Comparison of ENCODE assay signal across 8 mouse cellular contexts in genomic region chr19:46014572-46015178, GRCm38 (mm10). TPM values are rescaled to one million over a fixed set of nuclear protein-coding genes. Genes with fewer than 3 reads are reported as not detected.
DNase-seq lines count a peak whose midpoint lies in the region; ATAC-seq and TF ChIP-seq lines count a peak whose summit lies in the region.

No protein-coding gene starts in this region.

- 34% methylated on average over 12 of the region's 12 CpGs for WGBS in cerebellum, adult 2 months

- no peaks in the 10 kb centered on the region for H3K36me3 ChIP-seq in megakaryocyte, embryonic 14.5 days (replicated peaks; ENCODE audit: low read length)

- no peaks in the 10 kb centered on the region for H3K4me1 ChIP-seq in cerebellum, adult 2 months (ENCODE audit: control insufficient read depth, insufficient read depth, low read length)
- H3K4me1 ChIP-seq in megakaryocyte, embryonic 14.5 days, result peaks cover 7% of the 10 kb centered on the region

- no peak overlapping the region for H3K27ac ChIP-seq in cerebellum, adult 2 months (ENCODE audit: insufficient read depth, low read length)

- TF ChIP-seq POLR2A in cerebellum, adult 2 months (IDR thresholded peaks at IDR 0.05; ENCODE audit: borderline replicate concordance, insufficient read depth, low read length), result no peak

- TF ChIP-seq CTCF in cerebellum, adult 2 months (IDR thresholded peaks at IDR 0.05; ENCODE audit: borderline replicate concordance, insufficient read depth, low read depth, low read length), result peak; percentile 93

- H3K27me3 ChIP-seq in cerebellum, adult 2 months (ENCODE audit: control insufficient read depth, insufficient read depth, low read length), result no peaks in the 10 kb centered on the region
- no peaks in the 10 kb centered on the region for H3K27me3 ChIP-seq in megakaryocyte, embryonic 14.5 days (replicated peaks)

- peak; percentile 85 for ATAC-seq in frontal cortex, adult (ENCODE audit: low TSS enrichment)

- no peak overlapping the region for H3K4me3 ChIP-seq in cerebellum, adult 2 months (replicated peaks; ENCODE audit: insufficient read depth, low read depth, low read length)
- peak overlapping the region; percentile 78 for H3K4me3 ChIP-seq in megakaryocyte, embryonic 14.5 days (replicated peaks)

- peak; percentile 96 for DNase-seq in R1 (ENCODE audit: low read depth, low spot score)
- peak; percentile 84 to 90 for DNase-seq in cerebellum, adult 2 months
- peak; percentile 84 for DNase-seq in hindlimb bud, embryonic 11.5 days (ENCODE audit: extremely low spot score, low read depth, low spot score)
- DNase-seq in left cerebral cortex, adult 18-20 months (ENCODE audit: low spot score in 2 of 2), result peak; percentile 88 to 91
- peak; percentile 85 for DNase-seq in right cerebral cortex, postnatal 14 days
- peak; percentile 90 for DNase-seq in urinary bladder, postnatal 14 days (ENCODE audit: low spot score)

- H3K9me3 ChIP-seq in megakaryocyte, embryonic 14.5 days, result peaks cover 8% of the 10 kb centered on the region

RNA-seq across cellular contexts. Expression of gene Hps6, which starts 11.4 kb away (rescaled TPM):
- polyA plus RNA-seq in cerebellum, adult 2 months (2012; rRNA removed), result 7.2 and 8.4 TPM in 2 replicates
- 1 to 10 TPM; 7.8 to 8.4 TPM for total RNA-seq in left cerebral cortex, adult 18-20 months (2021)
- 8.7 and 9.6 TPM in 2 replicates for polyA plus RNA-seq in megakaryocyte, embryonic 14.5 days (2012; ENCODE audit: insufficient read depth, low replicate concordance)

RNA-seq across cellular contexts. Expression of gene Armh3, which starts 16.4 kb away (rescaled TPM):
- polyA plus RNA-seq in cerebellum, adult 2 months (2012; rRNA removed), result 17.7 and 18.2 TPM in 2 replicates
- total RNA-seq in left cerebral cortex, adult 18-20 months (2021), result 10 to 100 TPM; 17.5 to 20.2 TPM
- polyA plus RNA-seq in megakaryocyte, embryonic 14.5 days (2012; ENCODE audit: insufficient read depth, low replicate concordance), result 0.89 and 2.1 TPM in 2 replicates

RNA-seq across cellular contexts. Expression of gene Pprc1, which starts 30.0 kb away (rescaled TPM):
- polyA plus RNA-seq in cerebellum, adult 2 months (2012; rRNA removed), result 16.9 and 18.1 TPM in 2 replicates
- 10 to 100 TPM; 26.1 to 33.3 TPM for total RNA-seq in left cerebral cortex, adult 18-20 months (2021)
- polyA plus RNA-seq in megakaryocyte, embryonic 14.5 days (2012; ENCODE audit: insufficient read depth, low replicate concordance), result 8.7 and 12.2 TPM in 2 replicates

RNA-seq across cellular contexts. Expression of gene Ldb1, which starts 30.3 kb away (rescaled TPM):
- polyA plus RNA-seq in cerebellum, adult 2 months (2012; rRNA removed), result 159 and 169 TPM in 2 replicates
- total RNA-seq in left cerebral cortex, adult 18-20 months (2021), result 100 to 1,000 TPM; 113 to 123 TPM
- polyA plus RNA-seq in megakaryocyte, embryonic 14.5 days (2012; ENCODE audit: insufficient read depth, low replicate concordance), result 349 and 424 TPM in 2 replicates
